Mouse (Mus musculus) thymus, adult 2 months (tissue): ENCODE measurements around the gene Slc7a4. TPM values are rescaled to one million over a fixed set of nuclear protein-coding genes. Genes with fewer than 3 reads are reported as not detected.
A peak's percentile ranks its signal among the peaks of the same experiment; 100 is the strongest.

ENCODE experiments used
- DNase-seq: peaks from one replicate; pipeline ENCODE4 v3.0.0; 2021
- H3K27ac ChIP-seq: fragments of 200-500 bp; 2 replicates; pipeline ENCODE4 v1.5.1; 2012; ENCODE audit warnings: low read length, control low read depth; ENCODE audit not compliant: control insufficient read depth, insufficient read depth
- H3K27me3 ChIP-seq: fragments of 200-500 bp; 2 replicates; pipeline ENCODE4 v1.6.1; 2012; ENCODE audit warnings: mild to moderate bottlenecking, low read length, moderate library complexity, mixed read lengths; ENCODE audit not compliant: control insufficient read depth, insufficient read depth
- H3K36me3 ChIP-seq: fragments of 200-500 bp; 2 replicates; pipeline ENCODE4 v1.6.1; 2012; ENCODE audit warnings: mild to moderate bottlenecking, low read length, moderate library complexity; ENCODE audit not compliant: control insufficient read depth, insufficient read depth
- H3K4me1 ChIP-seq: fragments of 200-500 bp; replicated peaks from 2 replicates; pipeline ENCODE4 v1.6.1; 2012; ENCODE audit warnings: low read length; ENCODE audit not compliant: control insufficient read depth, insufficient read depth
- H3K4me3 ChIP-seq: fragments of 200-500 bp; 2 replicates; pipeline ENCODE4 v1.5.1; 2012; ENCODE audit warnings: mild to moderate bottlenecking, low read length, control low read depth, moderate library complexity; ENCODE audit not compliant: control insufficient read depth, insufficient read depth
- CTCF ChIP-seq: fragments of 200-500 bp; IDR thresholded peaks from 2 replicates; pipeline ENCODE4 v1.5.1; 2012; ENCODE audit warnings: mild to moderate bottlenecking, control low read depth, low read length, moderate library complexity, borderline replicate concordance; ENCODE audit not compliant: control insufficient read depth, poor library complexity, insufficient read depth; ENCODE audit errors: extremely low read depth
- POLR2A ChIP-seq: fragments of 200-500 bp; IDR thresholded peaks from 2 replicates; pipeline ENCODE4 v1.6.1; 2012; ENCODE audit warnings: mild to moderate bottlenecking, low read length, control low read depth, moderate library complexity; ENCODE audit not compliant: control insufficient read depth, poor library complexity, insufficient read depth; ENCODE audit errors: extremely low read depth
- WGBS: fragments of 180-500 bp; shearing (Covaris S2); methylation state at CpG from one replicate; pipeline ENCODE4 v1.1.7; 2018; 5-methylcytosine and 5-hydroxymethylcytosine counted together
- polyA plus RNA-seq: library from polyadenylated mRNA; depleted of rRNA; stranded (reverse); fragments of >200 nt; gene quantifications from 2 replicates; pipeline ENCODE4 v1.2.3, GENCODE M21; 2012

Gene Slc7a4
- polyA plus RNA-seq, 1 experiment, result 6.5 TPM

- no peak for DNase-seq
- TF ChIP-seq CTCF (no peak), POLR2A (no peak)
- 70% methylated on average over 2 of the region's 2 CpGs for WGBS
- no peak overlapping the region for H3K4me3 ChIP-seq
- H3K27ac ChIP-seq, result no peak overlapping the region
- no peaks in the 10 kb centered on the region for H3K4me1 ChIP-seq
- no peaks in the 10 kb centered on the region for H3K36me3 ChIP-seq
- H3K27me3 ChIP-seq, result no peaks in the 10 kb centered on the region
These were observed 7.7 kb upstream of the Slc7a4 start for GRCm38 (mm10) chr16:17590731-17591130.

- Histone ChIP-seq H3K27me3 (no peaks in the 10 kb centered on the region), H3K27ac (no peak overlapping the region), H3K4me3 (no peak overlapping the region), H3K36me3 (no peaks in the 10 kb centered on the region), H3K4me1 (no peaks in the 10 kb centered on the region)
- no peak for DNase-seq
- WGBS, result 92% methylated on average over 7 of the region's 7 CpGs
- TF ChIP-seq POLR2A (no peak), CTCF (no peak)
These were observed 1.5 kb upstream of the Slc7a4 start for GRCm38 (mm10) chr16:17584555-17584954.

- Histone ChIP-seq H3K4me1 (peaks cover 8% of the 10 kb centered on the region), H3K27me3 (no peaks in the 10 kb centered on the region), H3K4me3 (peak overlapping the region; percentile 61), H3K36me3 (no peaks in the 10 kb centered on the region), H3K27ac (no peak overlapping the region)
- TF ChIP-seq CTCF, result no peak
- TF ChIP-seq POLR2A, result no peak
- whole genome bisulfite sequencing, result 37% methylated on average over 8 of the region's 8 CpGs
- no peak for DNase-seq
These were observed 6.2 kb downstream of the Slc7a4 start for GRCm38 (mm10) chr16:17576825-17577215.

- no peak for DNase-seq
- TF ChIP-seq POLR2A, result no peak
- no peak for TF ChIP-seq CTCF
These were observed 6.9 kb downstream of the Slc7a4 start for GRCm38 (mm10) chr16:17575870-17576824.

GRCm38 (mm10) chr16:17566186-17566585 is 16.8 kb downstream of the Slc7a4 start:
- Histone ChIP-seq H3K27me3 (peaks cover 7% of the 10 kb centered on the region; the same call in 1 of the 2 replicates), H3K27ac (no peak overlapping the region), H3K4me3 (no peak overlapping the region), H3K4me1 (no peaks in the 10 kb centered on the region), H3K36me3 (no peaks in the 10 kb centered on the region)
- 61% methylated on average over 4 of the region's 4 CpGs for WGBS
- TF ChIP-seq POLR2A (no peak), CTCF (no peak)
- no peak for DNase-seq

More at GRCm38 (mm10) chr16:17575870-17576824, 6.9 kb downstream of the Slc7a4 start:
- 21% methylated on average over 45 of the region's 45 CpGs for WGBS
- peak overlapping the region; percentile 61 for H3K4me3 ChIP-seq
- H3K27me3 ChIP-seq, result no peaks in the 10 kb centered on the region
- peaks cover 8% of the 10 kb centered on the region for H3K4me1 ChIP-seq
- H3K36me3 ChIP-seq, result no peaks in the 10 kb centered on the region
- no peak overlapping the region for H3K27ac ChIP-seq

- Histone ChIP-seq H3K36me3 (no peaks in the 10 kb centered on the region), H3K27ac (no peak overlapping the region), H3K4me3 (no peak overlapping the region), H3K4me1 (no peaks in the 10 kb centered on the region), H3K27me3 (peaks cover 7% of the 10 kb centered on the region; the same call in 1 of the 2 replicates)
- TF ChIP-seq POLR2A, result no peak
- no peak for TF ChIP-seq CTCF
- 65% methylated on average over 3 of the region's 3 CpGs for WGBS
- DNase-seq, result no peak
These were observed 18.2 kb downstream of the Slc7a4 start for GRCm38 (mm10) chr16:17564771-17565170.
